In genomic region chr13:36513126-36513525, GRCm38 (mm10) we compare ENCODE assay signal across 15 mouse cellular contexts.
"Had no signal": no experiment of that assay in that cellular context is flagged by ENCODE, and none has a peak within 500 bp of the region (broad histone marks: within the 10 kb centered on the region; RNA-seq: fewer than 3 reads in every experiment).

No protein-coding gene starts in this region.

- H3K36me3 ChIP-seq: limb, embryonic 12.5 days; limb, embryonic 15.5 days; midbrain, embryonic 13.5 days; neural tube, embryonic 13.5 days had no signal

- H3K9ac ChIP-seq: limb, embryonic 12.5 days; limb, embryonic 15.5 days; liver, embryonic 14.5 days; liver, postnatal 0 days; lung, embryonic 14.5 days; midbrain, embryonic 13.5 days; neural tube, embryonic 13.5 days had no signal

- H3K4me2 ChIP-seq: limb, embryonic 12.5 days; limb, embryonic 15.5 days; liver, embryonic 11.5 days; lung, embryonic 14.5 days; midbrain, embryonic 13.5 days; neural tube, embryonic 13.5 days had no signal

- H3K27ac ChIP-seq: limb, embryonic 12.5 days; limb, embryonic 15.5 days; liver, embryonic 14.5 days; macrophage; midbrain, embryonic 13.5 days; neural tube, embryonic 13.5 days had no signal

- DNase-seq: kidney, postnatal 14 days; kidney, postnatal 4 days; left cerebral cortex, postnatal 4 days; liver, postnatal 0 days; lung, embryonic 14.5 days; thymus, adult 18-20 months; thymus, postnatal 36 days had no signal

- H3K9me3 ChIP-seq: limb, embryonic 12.5 days; limb, embryonic 15.5 days; midbrain, embryonic 13.5 days; neural tube, embryonic 13.5 days had no signal

- H3K4me1 ChIP-seq: limb, embryonic 12.5 days; limb, embryonic 15.5 days had no signal

- H3K27me3 ChIP-seq: limb, embryonic 12.5 days; limb, embryonic 15.5 days; midbrain, embryonic 13.5 days; neural tube, embryonic 13.5 days had no signal

- H3K4me3 ChIP-seq: limb, embryonic 12.5 days; limb, embryonic 15.5 days; midbrain, embryonic 13.5 days; myocyte; neural tube, embryonic 13.5 days had no signal
